Mouse (Mus musculus) left cerebral cortex, postnatal 14 days (tissue): ENCODE data around the gene Hspa5. TPM values are rescaled to one million over a fixed set of nuclear protein-coding genes. Genes with fewer than 3 reads are reported as not detected.
"Not testable (repeated sequence)": the region's sequence is repeated elsewhere in the genome, so short reads cannot be mapped to it uniquely, and the experiment has no call there.

Experiments used
- DNase-seq, 2 experiments: peaks; one replicate each; pipeline ENCODE4 v3.0.0; 2021 to 2022; ENCODE audit warnings: low spot score in 2 of 2, mixed read lengths in 1 of 2
- intact Hi-C: fragments of 180-260 bp; cut with DNase I; formaldehyde crosslinking; loops from one replicate; pipeline ENCODE4 v1.15.1; 2025
- long read RNA-seq, 2 experiments: library from polyadenylated mRNA; stranded (forward); transcript quantifications; one replicate each; pipeline ENCODE4 v2.0.0; 2021
- total RNA-seq, 2 experiments: library from RNA; stranded (reverse); gene quantifications; 2 replicates each; pipeline ENCODE4 v1.2.3; 2021

Hspa5 gene
- total RNA-seq: 100 to 1,000 TPM; 260 to 334 TPM
- long read RNA-seq, experiment 1, transcript Hspa5-201 (9 exons, 3,672 nt): major isoform, 258 of 499 reads
- long read RNA-seq, experiment 1, transcript Hspa5-202 (8 exons, 2,613 nt): minor isoform, 222 of 499 reads
- long read RNA-seq, experiment 1, partial matches to known transcripts: 7 of 499 reads
- long read RNA-seq, experiment 1, other reads (novel, unspliced or antisense): 11 of 499 reads
- long read RNA-seq, experiment 2, transcript Hspa5-201 (9 exons, 3,672 nt): major isoform, 296 of 553 reads
- long read RNA-seq, experiment 2, transcript Hspa5-202 (8 exons, 2,613 nt): minor isoform, 231 of 553 reads
- long read RNA-seq, experiment 2, partial matches to known transcripts: 16 of 553 reads
- long read RNA-seq, experiment 2, other reads (novel, unspliced or antisense): 9 of 553 reads

DNA sequence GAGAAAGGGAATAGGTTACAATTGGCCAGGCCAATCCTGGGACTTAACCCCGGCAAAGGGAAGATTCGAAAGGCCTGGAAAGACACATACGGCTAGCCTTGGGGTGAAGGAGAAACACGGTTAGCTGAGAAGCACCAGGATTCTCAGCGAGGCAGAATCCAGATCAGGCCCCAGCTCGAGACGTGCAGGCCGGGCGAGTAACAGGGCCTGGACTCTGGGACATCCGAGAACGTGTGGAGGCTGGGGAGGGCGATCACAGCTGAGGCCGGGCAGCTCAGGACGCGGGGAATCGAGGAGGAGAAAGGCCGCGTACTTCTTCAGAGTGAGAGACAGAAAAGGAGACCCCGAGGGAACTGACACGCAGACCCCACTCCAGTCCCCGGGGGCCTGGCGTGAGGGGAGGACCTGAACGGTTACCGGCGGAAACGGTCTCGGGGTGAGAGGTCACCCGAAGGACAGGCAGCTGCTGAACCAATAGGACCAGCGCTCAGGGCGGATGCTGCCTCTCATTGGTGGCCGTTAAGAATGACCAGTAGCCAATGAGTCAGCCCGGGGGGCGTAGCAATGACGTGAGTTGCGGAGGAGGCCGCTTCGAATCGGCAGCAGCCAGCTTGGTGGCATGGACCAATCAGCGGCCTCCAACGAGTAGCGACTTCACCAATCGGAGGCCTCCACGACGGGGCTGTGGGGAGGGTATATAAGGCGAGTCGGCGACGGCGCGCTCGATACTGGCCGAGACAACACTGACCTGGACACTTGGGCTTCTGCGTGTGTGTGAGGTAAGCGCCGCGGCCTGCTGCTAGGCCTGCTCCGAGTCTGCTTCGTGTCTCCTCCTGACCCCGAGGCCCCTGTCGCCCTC lies at the start of gene Hspa5:
Gene Hspa5 (plus strand): TSS at position 603 of the 859 bp plus-strand sequence.
- intact Hi-C loops: loop anchor here (1.0 kb wide), 1 partner anchor 17 kb away; no protein-coding TSS in a partner anchor
- DNase-seq: peak; percentile 100

DNA sequence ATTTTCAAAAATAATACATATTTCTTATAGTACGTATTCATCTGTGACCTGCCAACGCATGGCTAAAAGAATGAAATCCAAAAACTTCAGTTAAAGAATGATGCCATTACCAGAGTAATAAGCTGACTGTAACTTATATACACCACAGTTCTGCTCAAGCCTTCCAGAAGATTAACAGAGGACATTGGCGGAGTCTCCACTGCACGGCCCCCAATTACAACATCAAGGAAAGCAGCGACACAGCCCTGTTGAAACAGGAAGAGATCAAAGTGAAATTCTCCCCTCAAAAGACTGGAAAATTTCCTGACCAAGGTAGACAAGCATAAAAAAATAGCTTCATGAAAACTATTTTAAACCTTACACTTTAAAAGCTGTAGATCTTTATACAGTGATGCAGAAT lies 46.5 kb upstream of the Hspa5 start:
- intact Hi-C loops: no loop called here

GRCm38 (mm10) chr2:34727045-34727728 lies 44.6 kb upstream of the Hspa5 start:
- intact Hi-C loops: no loop called here
- no peak for DNase-seq

More for the DNA sequence above, 46.5 kb upstream of the Hspa5 start:
- no peak for DNase-seq

DNA sequence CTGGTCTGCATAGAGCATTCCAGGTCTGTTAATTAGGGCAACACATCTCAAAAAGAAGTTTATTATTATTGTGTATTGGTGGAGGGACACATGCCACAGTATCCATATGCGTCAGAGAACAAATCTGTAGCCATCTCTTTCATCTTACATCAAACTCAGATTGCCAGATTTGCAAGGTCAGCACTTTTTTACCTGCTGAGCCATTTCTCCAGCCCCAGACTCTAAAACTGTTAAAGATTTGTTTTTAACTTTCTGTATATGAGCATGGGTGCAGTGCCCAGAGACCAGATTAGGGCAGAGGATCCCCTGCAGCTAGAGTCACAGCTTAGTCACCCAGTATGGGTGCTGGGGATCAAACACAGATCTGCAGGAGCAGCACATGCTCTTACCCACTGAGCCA lies 35.1 kb upstream of the Hspa5 start:
- intact Hi-C loops: no loop called here
- DNase-seq: no peak

- no peak for DNase-seq
- intact Hi-C loops: no loop called here
These were observed 33.9 kb upstream of the Hspa5 start for GRCm38 (mm10) chr2:34737911-34738310.

DNA sequence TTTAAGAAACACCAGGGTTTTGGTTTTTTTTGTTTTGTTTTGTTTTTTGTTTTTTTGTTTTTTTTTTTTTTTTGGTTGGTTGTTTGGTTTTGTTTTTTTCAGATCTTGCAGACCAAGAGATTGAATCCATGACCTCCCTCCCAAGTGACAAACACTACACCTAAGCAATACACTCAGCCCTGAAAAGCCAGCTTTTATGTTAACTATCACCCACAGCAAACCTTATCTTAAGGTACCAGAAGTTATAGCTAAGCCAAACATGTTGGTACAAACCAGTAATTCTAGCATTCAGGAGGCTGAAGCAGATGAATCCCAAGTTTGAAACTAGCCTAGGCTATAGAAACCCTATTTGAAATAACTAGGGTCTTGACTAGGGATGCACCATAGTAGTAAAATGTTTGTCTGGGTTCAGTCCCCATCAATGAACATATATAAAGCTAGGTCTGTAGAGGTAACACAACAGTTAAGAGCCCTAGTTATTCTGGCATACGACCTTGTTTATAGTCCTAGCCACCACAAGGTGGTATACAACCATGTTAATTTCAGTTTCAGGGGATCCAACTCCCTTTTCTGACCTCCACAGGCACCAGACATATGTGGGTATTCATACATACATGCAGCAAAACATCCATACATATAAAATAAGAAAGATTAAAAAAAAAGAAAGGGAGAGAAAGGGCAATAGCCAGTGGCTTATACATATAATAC lies 31.9 kb upstream of the Hspa5 start:
- intact Hi-C loops: no loop called here
- DNase-seq: no peak

DNA sequence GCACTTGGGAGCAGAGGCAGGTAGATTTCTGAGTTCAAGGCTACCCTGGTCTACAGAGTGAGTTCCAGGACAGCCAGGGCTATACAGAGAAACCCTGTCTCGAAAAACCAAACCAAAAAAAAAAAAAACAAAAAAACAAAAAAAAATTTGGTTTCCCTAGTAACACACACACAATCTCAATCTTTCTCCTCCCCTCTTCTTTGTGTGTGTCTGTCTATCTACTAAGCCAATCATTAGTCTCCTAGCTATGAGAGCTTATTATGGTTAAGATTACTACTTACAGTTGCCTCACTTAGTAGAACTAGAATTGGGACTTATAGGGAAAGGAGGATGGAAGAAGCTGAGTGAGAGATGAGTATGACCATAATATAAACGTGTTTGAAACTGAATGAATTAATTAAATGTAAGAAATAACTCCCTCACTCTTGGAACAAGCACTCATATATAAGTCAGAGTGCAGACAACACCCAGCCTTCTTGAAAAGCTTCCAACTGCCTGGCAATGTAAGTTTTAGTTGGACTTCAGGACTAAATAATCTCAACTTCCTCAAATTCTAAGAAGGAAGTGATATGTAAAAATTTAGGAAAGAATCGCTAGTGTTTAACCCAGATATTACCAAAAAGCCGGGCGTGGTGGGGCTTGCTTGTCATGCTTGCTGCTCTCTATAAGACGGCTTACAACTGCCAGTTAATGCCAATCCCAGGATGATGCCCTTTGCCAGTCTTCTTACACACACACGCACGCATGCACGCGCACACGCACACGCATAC lies 30.2 kb upstream of the Hspa5 start:
- intact Hi-C loops: no loop called here
- DNase-seq: no peak

GRCm38 (mm10) chr2:34742675-34743074 lies 29.1 kb upstream of the Hspa5 start:
- intact Hi-C loops: no loop called here
- no peak for DNase-seq

GRCm38 (mm10) chr2:34744476-34744875 lies 27.3 kb upstream of the Hspa5 start:
- intact Hi-C loops: no loop called here

GRCm38 (mm10) chr2:34745673-34746072 lies 26.1 kb upstream of the Hspa5 start:
- intact Hi-C loops: no loop called here

More at GRCm38 (mm10) chr2:34744476-34744875, 27.3 kb upstream of the Hspa5 start:
- no peak for DNase-seq

GRCm38 (mm10) chr2:34748479-34748878 lies 23.3 kb upstream of the Hspa5 start:
- no peak for DNase-seq
- intact Hi-C loops: no loop called here

More at GRCm38 (mm10) chr2:34745673-34746072, 26.1 kb upstream of the Hspa5 start:
- no peak for DNase-seq

- intact Hi-C loops: no loop called here
- no peak for DNase-seq
These were observed 21.5 kb upstream of the Hspa5 start for GRCm38 (mm10) chr2:34750245-34750644.

DNA sequence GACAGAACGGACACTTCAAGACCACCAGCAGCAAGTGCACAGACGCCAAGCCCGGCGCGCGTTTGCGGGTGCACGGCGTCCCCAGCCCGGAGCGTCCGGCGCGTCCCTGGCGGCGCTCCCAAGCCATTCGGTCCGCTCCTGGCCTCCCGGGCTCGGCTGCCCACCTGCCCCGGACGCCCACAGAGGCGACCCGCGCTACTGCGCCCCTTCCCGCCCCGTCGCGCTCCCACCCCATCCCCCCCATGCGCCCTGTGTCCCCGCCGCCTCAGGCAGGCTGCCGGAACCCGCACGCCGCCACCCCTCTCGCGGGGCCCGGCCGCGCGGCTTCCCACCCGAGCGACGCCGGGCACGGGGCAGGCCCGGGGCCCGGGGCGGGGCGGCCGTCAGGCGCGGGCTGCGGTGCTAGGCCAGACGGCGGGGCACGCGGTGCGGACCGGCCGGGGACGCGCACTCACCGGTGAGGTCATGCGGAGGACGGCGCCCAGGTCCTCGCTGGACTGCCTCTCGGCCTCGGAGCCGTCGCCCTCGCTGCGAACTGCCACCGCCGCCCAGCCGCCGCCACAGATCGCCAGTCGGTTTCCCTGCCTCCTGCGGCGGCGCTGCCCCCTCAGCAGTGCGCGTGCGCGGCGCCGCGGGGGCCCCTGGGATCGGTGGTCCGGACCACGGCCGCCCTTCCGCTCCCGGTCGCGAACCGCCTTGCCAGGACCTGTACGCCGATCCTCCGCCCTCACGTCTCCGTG lies 17.8 kb upstream of the Hspa5 start:
- DNase-seq: peak; percentile 65 to 85
- intact Hi-C loops: loop anchor here (1.0 kb wide), 1 partner anchor 18 kb away; no protein-coding TSS in a partner anchor

DNA sequence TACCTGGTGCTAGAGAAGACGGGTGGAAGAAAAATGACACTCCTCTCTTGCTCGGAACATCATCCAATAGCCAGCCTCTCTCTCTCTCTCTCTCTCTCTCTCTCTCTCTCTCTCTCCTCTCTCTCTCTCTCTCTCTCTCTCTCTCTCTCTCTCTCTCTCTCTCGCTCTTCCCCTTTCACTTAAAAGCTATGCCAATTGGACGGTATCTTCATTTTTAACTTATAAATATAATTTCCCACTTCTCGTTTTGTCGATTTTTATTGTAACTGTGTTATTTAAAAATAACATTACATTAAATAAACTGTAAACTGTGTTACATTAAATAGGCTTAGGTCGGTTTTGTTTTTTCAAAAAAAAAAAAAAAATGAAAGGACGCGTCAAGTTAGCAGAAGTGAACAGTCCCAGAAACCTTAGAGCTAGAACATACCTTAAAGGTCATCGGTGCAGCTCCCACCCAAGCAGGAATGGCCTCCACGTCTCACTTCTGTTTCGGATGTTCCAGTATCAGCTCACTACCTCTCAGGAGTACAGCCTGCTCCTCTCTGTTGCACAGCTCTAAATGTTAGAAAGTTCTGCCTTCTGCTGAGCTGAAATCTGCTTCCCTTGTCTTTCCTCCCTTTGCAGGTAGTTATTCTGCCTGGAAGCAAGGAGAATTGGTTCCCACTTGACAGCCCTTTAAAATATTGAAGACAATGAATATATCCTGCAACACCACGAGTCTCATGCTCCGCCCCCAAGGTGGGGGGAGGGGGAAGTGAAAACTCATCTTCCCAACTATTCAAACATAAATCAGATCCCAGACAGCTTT lies 17.0 kb upstream of the Hspa5 start, which contains the start of gene Gapvd1:
Gene Gapvd1 (minus strand): TSS at position 682 of the 808 bp plus-strand sequence.
- peak in 1 of 2 experiments; percentile 17 for DNase-seq
- intact Hi-C loops: loop anchor here (1.0 kb wide), 1 partner anchor 18 kb away; no protein-coding TSS in a partner anchor

GRCm38 (mm10) chr2:34757341-34757740 lies 14.4 kb upstream of the Hspa5 start:
- intact Hi-C loops: no loop called here
- no peak for DNase-seq

DNA sequence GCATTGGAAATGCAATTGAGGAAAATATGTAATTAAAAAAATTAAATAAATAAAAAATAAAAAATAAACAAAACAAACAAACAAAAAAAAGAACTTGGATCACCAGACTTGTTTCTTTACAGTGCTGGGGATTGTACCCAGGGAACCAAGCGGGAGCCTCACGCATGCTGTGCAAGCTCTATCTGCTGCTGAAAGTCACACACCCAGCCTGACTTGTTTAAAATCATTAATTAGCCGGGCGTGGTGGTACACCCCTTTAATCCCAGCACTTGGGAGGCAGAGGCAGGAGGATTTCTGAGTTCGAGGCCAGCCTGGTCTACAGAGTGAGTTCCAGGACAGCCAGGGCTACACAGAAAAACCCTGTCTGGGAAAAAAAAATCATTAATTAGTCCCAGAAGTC lies 10.5 kb upstream of the Hspa5 start:
- DNase-seq, intact Hi-C loops: not testable (repeated sequence)

DNA sequence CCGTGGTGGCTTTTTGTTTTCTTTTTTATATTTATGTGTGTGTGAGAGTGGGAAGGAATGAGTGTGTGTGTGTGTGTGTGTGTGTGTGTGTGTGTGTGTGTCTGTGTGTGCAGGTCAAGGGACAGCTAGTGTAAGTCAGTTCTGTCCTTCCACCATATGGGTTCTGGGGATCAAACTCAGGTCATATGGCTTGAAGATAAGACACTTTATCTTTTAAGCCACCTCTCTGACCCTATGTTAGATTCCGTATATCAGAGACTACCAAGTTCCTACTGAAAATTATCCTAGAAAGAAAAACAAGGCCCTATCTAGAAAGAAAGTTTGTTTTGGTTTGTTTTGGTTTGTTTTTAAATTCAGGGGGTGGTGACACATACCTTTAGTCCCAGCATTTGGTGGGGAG lies 9.6 kb upstream of the Hspa5 start:
- no peak for DNase-seq
- intact Hi-C loops: no loop called here
